Mouse (Mus musculus) forebrain, embryonic 15.5 days (tissue): Measurements from ENCODE around the gene Hnf4a. TPM values are rescaled to one million over a fixed set of nuclear protein-coding genes. Genes with fewer than 3 reads are reported as not detected.

Source experiments
- ATAC-seq: fragments of 200-750 bp; cut with Nextera tagmentation; replicated peaks from 2 replicates; pipeline ENCODE4 v1.8.0; 2017; ENCODE audit warnings: mild to moderate bottlenecking, moderate TSS enrichment, moderate library complexity
- H3K27ac ChIP-seq: fragments of 300-500 bp; sonication (generic); replicated peaks from 2 replicates; pipeline ENCODE4 v1.5.1; 2015; ENCODE audit warnings: mild to moderate bottlenecking, inconsistent platforms
- H3K27me3 ChIP-seq: fragments of 300-500 bp; sonication (generic); 2 replicates; pipeline ENCODE4 v1.6.1; 2015; ENCODE audit warnings: inconsistent platforms
- H3K36me3 ChIP-seq: fragments of 300-500 bp; sonication (generic); 2 replicates; pipeline ENCODE4 v1.6.1; 2015; ENCODE audit warnings: mild to moderate bottlenecking, inconsistent platforms
- H3K4me1 ChIP-seq: fragments of 300-500 bp; sonication (generic); 2 replicates; pipeline ENCODE4 v1.6.1; 2015; ENCODE audit warnings: inconsistent platforms
- H3K4me2 ChIP-seq: fragments of 300-500 bp; sonication (generic); replicated peaks from 2 replicates; pipeline ENCODE4 v1.6.1; 2015; ENCODE audit warnings: mild to moderate bottlenecking, inconsistent platforms
- H3K4me3 ChIP-seq: fragments of 300-500 bp; sonication (generic); 2 replicates; pipeline ENCODE4 v1.5.1; 2015; ENCODE audit warnings: mild to moderate bottlenecking, inconsistent platforms
- H3K9ac ChIP-seq: fragments of 300-500 bp; sonication (generic); replicated peaks from 2 replicates; pipeline ENCODE4 v1.6.1; 2015; ENCODE audit warnings: mild to moderate bottlenecking, inconsistent platforms
- H3K9me3 ChIP-seq: fragments of 300-500 bp; sonication (generic); 2 replicates; pipeline ENCODE4 v1.6.1; 2016; ENCODE audit warnings: inconsistent platforms
- WGBS: fragments of 180-500 bp; shearing (Covaris S2); methylation state at CpG from one replicate; pipeline ENCODE4 v1.1.7; 2015; ENCODE audit warnings: mixed read lengths; 5-methylcytosine and 5-hydroxymethylcytosine counted together
- polyA plus RNA-seq: library from polyadenylated mRNA; unstranded; fragments of >200 nt; fragmentation: Nextera tagmentation; extraction: Ambion mirVana; gene quantifications from 2 replicates; pipeline ENCODE4 v1.2.1, GENCODE M21; 2015

The Hnf4a gene
- polyA plus RNA-seq, 1 experiment from 2014 or later = not detected

DNA sequence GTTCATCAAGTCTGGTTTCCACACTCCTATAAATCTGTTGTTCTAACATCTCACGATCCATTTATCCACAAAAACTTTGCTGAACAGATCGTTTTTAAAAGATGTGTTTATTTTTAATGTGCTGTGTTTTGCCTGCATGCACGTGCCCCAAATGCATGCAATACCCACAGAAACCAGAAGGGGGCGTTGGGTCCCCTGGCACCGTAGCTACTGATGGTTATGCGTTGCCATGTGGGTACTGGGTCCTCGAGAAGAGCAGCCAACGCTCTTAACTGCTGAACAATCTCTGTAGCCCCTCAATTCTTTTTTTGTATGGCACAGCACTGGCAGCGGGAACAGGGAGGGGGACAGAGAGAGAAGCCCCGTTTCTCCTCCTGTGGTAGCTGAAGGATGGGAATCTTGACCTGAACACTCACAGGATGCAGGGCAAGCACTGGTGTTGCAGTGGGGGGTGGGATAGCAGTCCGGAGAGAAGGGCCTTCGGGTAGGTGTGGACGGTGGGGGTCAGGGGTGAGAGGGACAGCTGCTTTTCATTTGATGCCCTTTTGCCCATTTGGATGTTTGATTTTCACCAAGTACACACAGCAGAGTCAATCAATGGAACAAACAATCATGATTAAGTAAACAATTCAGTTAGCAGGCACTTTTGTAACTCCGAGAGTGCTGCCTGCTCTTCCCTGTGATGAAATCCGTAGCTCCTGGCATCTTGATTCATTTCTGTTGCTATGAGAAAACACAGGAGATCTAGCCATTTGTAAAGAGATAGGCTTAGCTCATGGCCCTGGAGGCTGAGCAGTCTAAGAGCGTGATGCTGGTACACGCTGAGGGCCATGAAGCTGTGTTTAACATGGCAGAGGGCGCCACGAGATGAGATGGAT, 80.0 kb downstream of the Hnf4a start:
- Histone ChIP-seq H3K27ac (no peak overlapping the region), H3K9ac (no peak overlapping the region), H3K4me1 (no peaks in the 10 kb centered on the region), H3K27me3 (no peaks in the 10 kb centered on the region), H3K9me3 (no peaks in the 10 kb centered on the region), H3K4me3 (no peak overlapping the region), H3K36me3 (no peaks in the 10 kb centered on the region), H3K4me2 (no peak overlapping the region)
- WGBS = 53% methylated on average over 19 of the region's 19 CpGs
- ATAC-seq = no peak

DNA sequence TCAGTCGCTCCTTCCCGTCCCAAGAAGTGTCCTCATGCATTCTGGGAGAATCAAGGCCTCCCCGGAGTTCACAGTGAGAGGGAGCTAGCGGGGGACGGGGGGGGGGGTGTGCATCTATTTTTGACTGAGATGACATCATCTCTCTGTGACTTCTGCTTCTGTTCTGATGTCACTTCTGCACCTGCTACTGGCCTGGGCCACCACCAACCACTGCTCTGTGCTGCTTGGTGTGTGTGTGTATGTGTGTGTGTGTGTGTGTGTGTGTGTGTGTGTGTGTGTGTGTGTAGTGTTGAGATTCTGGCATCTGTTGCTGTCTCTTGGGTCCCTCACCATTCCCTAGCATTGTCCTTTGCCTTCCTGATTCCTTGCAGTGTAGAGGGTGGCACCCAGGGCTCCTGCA, 80.9 kb downstream of the Hnf4a start:
- Histone ChIP-seq H3K27me3 (no peaks in the 10 kb centered on the region), H3K36me3 (no peaks in the 10 kb centered on the region), H3K9me3 (no peaks in the 10 kb centered on the region), H3K27ac (no peak overlapping the region), H3K4me2 (no peak overlapping the region), H3K4me3 (no peak overlapping the region), H3K9ac (no peak overlapping the region), H3K4me1 (no peaks in the 10 kb centered on the region)
- 71% methylated on average over 5 of the region's 5 CpGs for WGBS
- no peak for ATAC-seq

DNA sequence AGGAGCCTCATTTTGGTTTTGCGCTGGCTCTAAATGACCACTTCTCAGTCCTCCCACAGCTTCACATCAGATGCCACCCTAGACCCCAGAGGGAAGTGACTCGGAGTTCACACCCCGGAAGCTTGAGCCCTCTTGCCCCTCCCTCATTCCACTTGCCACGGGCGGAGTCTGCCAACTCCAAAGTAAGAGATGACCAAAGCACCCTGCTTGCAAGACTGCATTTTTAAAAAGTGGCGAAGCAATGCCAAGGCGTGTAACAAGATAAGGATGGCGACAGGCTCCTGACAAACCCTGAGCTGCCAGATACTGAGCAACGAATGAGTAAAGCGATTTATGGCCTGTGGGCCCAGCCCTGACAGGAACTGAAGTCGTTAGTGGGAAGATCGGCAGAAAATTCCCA, 83.6 kb downstream of the Hnf4a start:
- H3K9ac ChIP-seq = no peak overlapping the region
- H3K27me3 ChIP-seq = no peaks in the 10 kb centered on the region
- no peaks in the 10 kb centered on the region for H3K4me1 ChIP-seq
- no peak overlapping the region for H3K4me2 ChIP-seq
- H3K9me3 ChIP-seq = no peaks in the 10 kb centered on the region
- H3K36me3 ChIP-seq = no peaks in the 10 kb centered on the region
- H3K27ac ChIP-seq = no peak overlapping the region
- no peak overlapping the region for H3K4me3 ChIP-seq
- WGBS = 82% methylated on average over 12 of the region's 12 CpGs
- no peak for ATAC-seq

DNA sequence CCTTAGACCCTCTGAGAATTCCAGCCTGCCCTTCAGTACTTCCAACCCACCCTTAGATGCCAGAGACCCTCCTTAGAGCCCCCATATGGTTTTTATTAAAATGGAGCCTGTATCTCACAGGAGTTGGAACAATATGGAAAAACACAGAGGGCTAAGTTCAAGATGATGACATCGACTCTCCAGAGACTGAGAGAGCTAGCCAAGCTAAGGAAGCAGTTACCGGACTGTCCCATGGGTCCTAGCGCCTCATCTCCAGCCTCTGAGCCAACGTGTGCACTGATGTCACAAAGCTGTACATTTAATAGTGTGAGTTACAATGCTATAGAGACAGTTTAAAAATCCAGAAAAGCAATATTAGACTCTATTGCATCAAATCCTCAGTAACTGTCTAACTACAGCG, 84.4 kb downstream of the Hnf4a start:
- H3K9ac ChIP-seq = no peak overlapping the region
- H3K36me3 ChIP-seq = no peaks in the 10 kb centered on the region
- no peaks in the 10 kb centered on the region for H3K9me3 ChIP-seq
- no peaks in the 10 kb centered on the region for H3K27me3 ChIP-seq
- WGBS = 86% methylated on average over 5 of the region's 5 CpGs
- H3K4me1 ChIP-seq = no peaks in the 10 kb centered on the region
- no peak overlapping the region for H3K4me3 ChIP-seq
- no peak for ATAC-seq
- no peak overlapping the region for H3K4me2 ChIP-seq
- no peak overlapping the region for H3K27ac ChIP-seq

DNA sequence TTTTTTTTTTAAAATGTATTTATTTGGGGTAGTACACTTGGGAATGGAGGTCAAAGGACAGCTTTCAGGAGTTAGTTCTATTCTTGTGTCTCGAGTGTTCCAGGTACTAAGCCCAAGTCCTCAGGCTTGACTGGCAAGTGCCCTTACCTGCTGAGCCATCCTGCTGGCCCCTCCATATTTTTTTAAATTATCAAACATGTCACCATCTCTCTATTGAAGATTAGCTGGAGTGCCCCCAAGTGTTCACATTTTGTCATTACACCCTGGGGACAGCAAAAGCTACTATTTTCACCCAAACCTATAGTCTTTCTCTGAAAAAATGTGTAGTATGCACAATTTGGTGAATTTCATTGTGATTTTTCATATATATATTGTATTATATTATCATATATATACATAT, 85.5 kb downstream of the Hnf4a start:
- Histone ChIP-seq H3K4me3 (no peak overlapping the region), H3K4me2 (no peak overlapping the region), H3K4me1 (no peaks in the 10 kb centered on the region), H3K9ac (no peak overlapping the region), H3K36me3 (no peaks in the 10 kb centered on the region), H3K27ac (no peak overlapping the region), H3K9me3 (no peaks in the 10 kb centered on the region), H3K27me3 (no peaks in the 10 kb centered on the region)
- WGBS = 77% methylated on average over 1 of the region's 1 CpGs
- no peak for ATAC-seq

DNA sequence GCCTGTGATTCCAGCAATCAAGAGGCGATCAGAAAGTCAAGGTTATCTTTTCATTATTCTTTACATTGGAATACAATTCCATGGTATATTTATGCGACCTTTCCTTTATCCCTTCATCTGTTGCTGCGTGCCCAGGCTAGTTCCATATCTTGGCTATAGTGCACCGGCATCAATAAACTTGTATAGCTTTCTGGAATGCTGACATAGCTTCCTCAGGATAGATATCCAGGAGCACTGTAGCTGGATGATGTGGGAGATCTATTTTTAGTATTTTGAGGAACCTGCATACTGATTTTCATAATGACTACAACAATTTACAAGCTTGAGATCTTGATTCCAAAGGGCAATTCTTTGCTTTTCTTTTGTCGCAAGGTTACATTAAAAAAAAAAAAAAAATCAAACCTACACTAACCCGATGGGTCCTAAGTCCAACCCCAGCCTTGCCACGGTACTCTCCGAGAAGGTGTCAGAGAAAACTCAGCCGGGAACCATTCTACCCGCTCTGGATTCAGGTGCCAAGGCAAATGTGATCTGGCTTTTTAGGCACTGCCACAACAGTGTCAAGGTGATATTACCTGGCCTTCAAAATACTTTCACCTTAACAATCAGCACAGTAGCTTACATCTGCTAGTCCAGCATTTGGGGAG, 87.2 kb downstream of the Hnf4a start:
- Histone ChIP-seq H3K4me1 (no peaks in the 10 kb centered on the region), H3K36me3 (no peaks in the 10 kb centered on the region), H3K27me3 (no peaks in the 10 kb centered on the region), H3K9ac (no peak overlapping the region), H3K4me2 (no peak overlapping the region), H3K9me3 (no peaks in the 10 kb centered on the region), H3K27ac (no peak overlapping the region), H3K4me3 (no peak overlapping the region)
- no peak for ATAC-seq
- WGBS = 89% methylated on average over 10 of the region's 10 CpGs

DNA sequence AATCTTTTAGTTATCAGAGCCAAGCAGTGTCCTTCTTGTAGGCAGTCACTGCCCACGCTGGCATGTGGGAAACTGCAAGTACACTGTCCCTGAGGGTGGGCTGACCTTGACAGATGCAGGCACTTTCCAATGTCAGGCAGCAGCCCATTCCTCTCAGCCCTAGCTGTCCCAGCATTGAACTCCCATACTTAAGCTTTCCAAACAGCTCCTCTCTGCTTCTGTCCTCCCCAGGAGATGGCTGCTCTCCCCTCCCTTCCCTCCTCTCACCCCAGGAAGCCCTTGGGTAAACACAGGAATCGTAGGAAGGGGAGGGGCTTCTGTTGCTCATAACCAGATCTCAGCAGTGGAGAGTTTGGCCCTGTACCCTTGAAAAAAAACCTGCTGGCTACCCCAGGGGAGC, 88.5 kb downstream of the Hnf4a start:
- no peak for ATAC-seq
- 50% methylated on average over 2 of the region's 2 CpGs for WGBS

DNA sequence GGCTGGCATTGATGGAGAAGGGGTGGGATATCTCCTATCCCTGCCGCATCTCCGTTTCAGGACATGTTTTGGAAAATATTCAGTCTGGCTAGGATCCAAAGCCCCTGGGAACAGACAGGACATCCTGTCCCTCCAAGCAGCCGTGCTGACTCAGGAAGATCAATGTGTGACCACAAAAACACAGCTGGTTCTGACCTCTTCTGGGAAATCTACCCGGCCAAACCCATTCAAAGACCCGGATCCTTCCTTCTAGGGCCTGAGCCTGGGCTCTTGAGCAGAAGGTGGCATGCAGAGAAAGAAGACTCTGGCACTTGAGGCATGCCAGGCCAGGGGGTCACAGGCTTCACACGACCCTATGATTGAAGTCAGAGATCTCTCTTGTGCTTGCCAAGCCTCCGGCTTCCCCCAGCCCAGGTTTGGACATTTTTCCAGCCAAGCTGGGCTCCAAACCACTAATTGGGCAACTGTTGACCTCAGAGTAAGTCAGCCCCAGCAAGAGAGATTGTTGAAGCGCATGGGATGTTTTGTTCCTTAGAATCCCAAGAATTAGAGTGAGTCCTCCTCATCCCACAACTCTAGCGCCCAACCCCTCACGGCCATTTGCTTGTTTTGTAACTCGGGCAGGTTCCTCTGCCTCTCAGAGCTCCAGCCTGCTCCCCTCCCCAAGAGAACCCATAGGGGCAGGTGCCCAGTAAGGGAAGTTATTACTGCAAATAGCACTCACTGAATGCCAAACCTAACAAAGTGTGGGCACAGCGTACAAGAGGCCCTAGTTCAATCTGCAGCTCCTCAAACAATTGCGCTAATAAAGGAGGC, 89.7 kb downstream of the Hnf4a start:
- Histone ChIP-seq H3K27ac (no peak overlapping the region), H3K4me3 (no peak overlapping the region), H3K4me2 (no peak overlapping the region), H3K36me3 (no peaks in the 10 kb centered on the region), H3K9ac (no peak overlapping the region), H3K9me3 (no peaks in the 10 kb centered on the region), H3K4me1 (no peaks in the 10 kb centered on the region), H3K27me3 (no peaks in the 10 kb centered on the region)
- no peak for ATAC-seq
- WGBS = 81% methylated on average over 13 of the region's 13 CpGs

More for the DNA sequence above, 88.5 kb downstream of the Hnf4a start:
- H3K4me3 ChIP-seq = no peak overlapping the region
- no peak overlapping the region for H3K4me2 ChIP-seq
- H3K27me3 ChIP-seq = no peaks in the 10 kb centered on the region
- H3K9ac ChIP-seq = no peak overlapping the region
- H3K9me3 ChIP-seq = no peaks in the 10 kb centered on the region
- H3K36me3 ChIP-seq = no peaks in the 10 kb centered on the region
- no peak overlapping the region for H3K27ac ChIP-seq
- H3K4me1 ChIP-seq = no peaks in the 10 kb centered on the region

DNA sequence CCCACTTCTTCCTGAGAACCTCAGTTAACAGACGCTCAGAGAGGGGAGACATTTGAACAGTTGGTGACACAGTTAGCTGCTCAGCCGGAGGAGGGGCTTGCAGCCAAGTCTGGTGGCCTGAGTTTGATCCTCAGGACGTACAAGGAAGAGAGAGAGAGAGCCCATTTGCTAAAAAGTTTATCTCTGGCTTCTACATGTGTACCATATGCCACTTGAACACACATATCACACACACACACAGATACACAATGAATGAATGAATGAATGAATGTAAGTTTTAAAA, 90.2 kb downstream of the Hnf4a start:
- Histone ChIP-seq H3K4me2 (no peak overlapping the region), H3K9ac (no peak overlapping the region), H3K27ac (no peak overlapping the region), H3K27me3 (no peaks in the 10 kb centered on the region), H3K4me1 (peaks cover 3% of the 10 kb centered on the region; the same call in 1 of the 2 replicates), H3K9me3 (no peaks in the 10 kb centered on the region), H3K36me3 (no peaks in the 10 kb centered on the region), H3K4me3 (no peak overlapping the region)
- 67% methylated on average over 3 of the region's 3 CpGs for WGBS
- no peak for ATAC-seq

DNA sequence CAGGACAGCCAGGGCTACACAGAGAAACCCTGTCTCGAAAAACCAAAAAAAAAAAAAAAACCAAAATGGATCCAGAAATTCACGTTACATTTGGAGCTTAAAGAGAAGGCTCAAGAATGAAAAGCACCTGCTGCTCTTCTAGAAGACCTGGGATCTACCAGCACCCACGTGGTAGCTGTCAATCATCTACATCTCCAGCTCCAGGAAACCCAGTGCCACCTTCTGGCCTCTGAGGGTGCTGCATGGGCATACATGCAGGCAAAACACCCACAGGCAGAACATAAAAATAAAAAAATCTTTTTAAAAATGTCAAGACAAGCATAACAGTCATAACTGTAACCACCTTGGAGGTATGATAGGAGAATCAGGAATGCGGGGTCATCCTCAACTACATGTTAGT, 91.1 kb downstream of the Hnf4a start:
- Histone ChIP-seq H3K36me3 (no peaks in the 10 kb centered on the region), H3K9ac (no peak overlapping the region), H3K4me2 (no peak overlapping the region), H3K27me3 (no peaks in the 10 kb centered on the region), H3K27ac (no peak overlapping the region), H3K9me3 (no peaks in the 10 kb centered on the region), H3K4me3 (no peak overlapping the region), H3K4me1 (peaks cover 5% of the 10 kb centered on the region)
- ATAC-seq = no peak
- WGBS = 55% methylated on average over 4 of the region's 4 CpGs

DNA sequence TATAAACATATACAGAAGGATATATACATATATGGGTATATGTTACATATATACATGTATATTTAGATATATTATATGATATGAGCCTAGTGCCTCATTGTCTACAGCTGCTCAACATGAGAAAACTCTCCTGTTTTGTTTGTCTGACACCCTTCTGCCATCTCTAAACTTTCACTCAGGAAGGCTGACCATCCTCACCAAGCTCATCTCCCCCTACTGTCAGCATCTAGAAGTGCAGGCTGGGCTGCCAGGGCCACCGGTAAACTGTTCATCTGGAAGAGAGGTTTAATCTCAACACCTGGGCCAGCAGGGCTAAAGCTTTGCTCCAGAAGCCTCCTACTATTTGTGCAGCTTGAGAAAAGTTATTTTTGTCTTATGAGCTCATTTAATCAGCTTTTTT, 92.6 kb downstream of the Hnf4a start:
- Histone ChIP-seq H3K9ac (no peak overlapping the region), H3K4me3 (no peak overlapping the region), H3K4me1 (peaks cover 15% of the 10 kb centered on the region), H3K36me3 (no peaks in the 10 kb centered on the region), H3K27ac (no peak overlapping the region), H3K4me2 (no peak overlapping the region), H3K27me3 (no peaks in the 10 kb centered on the region), H3K9me3 (no peaks in the 10 kb centered on the region)
- WGBS = 5% methylated on average over 1 of the region's 1 CpGs
- no peak for ATAC-seq

DNA sequence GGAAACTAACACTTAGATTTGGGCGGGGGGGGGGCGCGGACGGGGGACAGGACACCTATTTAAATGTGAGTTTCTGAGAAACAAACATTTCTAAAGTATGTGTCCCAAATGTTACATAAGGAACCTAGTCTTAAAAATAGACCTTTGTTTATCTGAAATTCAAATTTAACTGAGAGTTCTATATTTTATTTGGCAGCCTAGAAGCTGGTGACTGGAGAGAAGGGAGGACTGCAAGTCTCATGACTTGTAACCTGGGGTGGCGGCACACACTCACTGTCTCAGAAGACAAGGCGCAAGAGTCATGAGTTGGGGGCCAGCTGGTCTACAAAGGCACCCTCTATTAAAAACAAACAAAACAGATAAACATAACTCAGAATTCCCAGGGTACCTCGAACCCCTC, 94.5 kb downstream of the Hnf4a start:
- no peak for ATAC-seq
- H3K27me3 ChIP-seq = no peaks in the 10 kb centered on the region
- H3K27ac ChIP-seq = no peak overlapping the region
- no peaks in the 10 kb centered on the region for H3K36me3 ChIP-seq
- 94% methylated on average over 7 of the region's 7 CpGs for WGBS
- H3K4me3 ChIP-seq = no peak overlapping the region
- no peak overlapping the region for H3K4me2 ChIP-seq
- no peaks in the 10 kb centered on the region for H3K9me3 ChIP-seq
- no peak overlapping the region for H3K9ac ChIP-seq
- peaks cover 15% of the 10 kb centered on the region for H3K4me1 ChIP-seq
